Mouse (Mus musculus): ENCODE data around the gene Col1a1. TPM values are rescaled to one million over a fixed set of nuclear protein-coding genes. Genes with fewer than 3 reads are reported as not detected.
A peak's percentile ranks its signal among the peaks of the same experiment; 100 is the strongest.

The Col1a1 gene
- total and polyA plus RNA-seq, 2 experiments from 2014 or later: 322 to 334 TPM

- Histone ChIP-seq H3K4me1 (ENCODE audit: control insufficient read depth, insufficient read depth) (no peaks in the 10 kb centered on the region), H3K4me2 (ENCODE audit: low read depth, low read length) (no peak overlapping the region), H3K4me3 (ENCODE audit: low read depth, low read length) (no peak overlapping the region), H3K9ac (replicated peaks; ENCODE audit: low read depth, low read length) (no peak overlapping the region), H3K36me3 (replicated peaks; ENCODE audit: control insufficient read depth, insufficient read depth, low read length) (no peaks in the 10 kb centered on the region), H3K27ac (ENCODE audit: low read depth) (no peak overlapping the region), H3K9me3 (replicated peaks; ENCODE audit: control insufficient read depth, low read length) (no peaks in the 10 kb centered on the region), H3K27me3 (ENCODE audit: control insufficient read depth, insufficient read depth, low read length) (peaks cover 24% of the 10 kb centered on the region)
- 69% methylated on average over 15 of the region's 15 CpGs for WGBS
- TF ChIP-seq EP300 (IDR thresholded peaks at IDR 0.05; ENCODE audit: low read depth) (no peak), CTCF (IDR thresholded peaks at IDR 0.05; ENCODE audit: low read depth) (no peak)
- no peak for ATAC-seq (ENCODE audit: insufficient read depth, low read depth)
- no peak for DNase-seq (ENCODE audit: low spot score)
These were observed 7.0 kb downstream of the Col1a1 start for GRCm38 (mm10) chr11:94943054-94943453.

- WGBS: 25% methylated on average over 8 of the region's 8 CpGs
- ATAC-seq (ENCODE audit: insufficient read depth, low read depth) (no peak), DNase-seq (ENCODE audit: low spot score) (no peak)
- Histone ChIP-seq H3K27me3 (ENCODE audit: control insufficient read depth, insufficient read depth, low read length) (peaks cover 15% of the 10 kb centered on the region), H3K4me1 (ENCODE audit: control insufficient read depth, insufficient read depth) (no peaks in the 10 kb centered on the region), H3K9me3 (replicated peaks; ENCODE audit: control insufficient read depth, low read length) (no peaks in the 10 kb centered on the region), H3K9ac (replicated peaks; ENCODE audit: low read depth, low read length) (no peak overlapping the region), H3K4me2 (ENCODE audit: low read depth, low read length) (no peak overlapping the region), H3K36me3 (replicated peaks; ENCODE audit: control insufficient read depth, insufficient read depth, low read length) (no peaks in the 10 kb centered on the region), H3K4me3 (ENCODE audit: low read depth, low read length) (no peak overlapping the region), H3K27ac (ENCODE audit: low read depth) (peak overlapping the region; percentile 1; the same call in 1 of the 2 replicates)
- TF ChIP-seq EP300 (IDR thresholded peaks at IDR 0.05; ENCODE audit: low read depth): no peak
- TF ChIP-seq CTCF (IDR thresholded peaks at IDR 0.05; ENCODE audit: low read depth): 0 out of 2 replicates have a peak, but pooled peaks have one; percentile 9
These were observed 8.3 kb downstream of the Col1a1 start for GRCm38 (mm10) chr11:94944295-94944694.

- Histone ChIP-seq H3K4me1 (ENCODE audit: control insufficient read depth, insufficient read depth) (no peaks in the 10 kb centered on the region), H3K9me3 (replicated peaks; ENCODE audit: control insufficient read depth, low read length) (no peaks in the 10 kb centered on the region), H3K27ac (ENCODE audit: low read depth) (0 out of 2 replicates have a peak overlapping the region, but pooled peaks have one; percentile 40), H3K9ac (replicated peaks; ENCODE audit: low read depth, low read length) (no peak overlapping the region), H3K27me3 (ENCODE audit: control insufficient read depth, insufficient read depth, low read length) (peaks cover 9% of the 10 kb centered on the region; the same call in 1 of the 2 replicates), H3K4me3 (ENCODE audit: low read depth, low read length) (no peak overlapping the region), H3K36me3 (replicated peaks; ENCODE audit: control insufficient read depth, insufficient read depth, low read length) (no peaks in the 10 kb centered on the region), H3K4me2 (ENCODE audit: low read depth, low read length) (no peak overlapping the region)
- 79% methylated on average over 12 of the region's 12 CpGs for WGBS
- no peak for TF ChIP-seq EP300 (IDR thresholded peaks at IDR 0.05; ENCODE audit: low read depth)
- no peak for TF ChIP-seq CTCF (IDR thresholded peaks at IDR 0.05; ENCODE audit: low read depth)
- DNase-seq (ENCODE audit: low spot score) (no peak), ATAC-seq (ENCODE audit: insufficient read depth, low read depth) (no peak)
These were observed 9.2 kb downstream of the Col1a1 start for GRCm38 (mm10) chr11:94945236-94945635.

GRCm38 (mm10) chr11:94952169-94952568 is 16.1 kb downstream of the Col1a1 start:
- TF ChIP-seq EP300 (IDR thresholded peaks at IDR 0.05; ENCODE audit: low read depth): no peak
- TF ChIP-seq CTCF (IDR thresholded peaks at IDR 0.05; ENCODE audit: low read depth): no peak
- Histone ChIP-seq H3K27me3 (ENCODE audit: control insufficient read depth, insufficient read depth, low read length) (no peaks in the 10 kb centered on the region), H3K36me3 (replicated peaks; ENCODE audit: control insufficient read depth, insufficient read depth, low read length) (no peaks in the 10 kb centered on the region), H3K4me1 (ENCODE audit: control insufficient read depth, insufficient read depth) (no peaks in the 10 kb centered on the region), H3K9me3 (replicated peaks; ENCODE audit: control insufficient read depth, low read length) (no peaks in the 10 kb centered on the region), H3K4me2 (ENCODE audit: low read depth, low read length) (no peak overlapping the region), H3K4me3 (ENCODE audit: low read depth, low read length) (no peak overlapping the region), H3K27ac (ENCODE audit: low read depth) (no peak overlapping the region), H3K9ac (replicated peaks; ENCODE audit: low read depth, low read length) (no peak overlapping the region)
- DNase-seq (ENCODE audit: low spot score): no peak
- 12% methylated on average over 6 of the region's 6 CpGs for WGBS
- ATAC-seq (ENCODE audit: insufficient read depth, low read depth): no peak

GRCm38 (mm10) chr11:94955103-94955502 is 19.1 kb downstream of the Col1a1 start:
- TF ChIP-seq CTCF (IDR thresholded peaks at IDR 0.05; ENCODE audit: low read depth): no peak
- no peak for TF ChIP-seq EP300 (IDR thresholded peaks at IDR 0.05; ENCODE audit: low read depth)
- WGBS: 64% methylated on average over 9 of the region's 9 CpGs
- peaks cover 14% of the 10 kb centered on the region for H3K4me1 ChIP-seq (ENCODE audit: control insufficient read depth, insufficient read depth)
- no peaks in the 10 kb centered on the region for H3K36me3 ChIP-seq (replicated peaks; ENCODE audit: control insufficient read depth, insufficient read depth, low read length)
- no peaks in the 10 kb centered on the region for H3K9me3 ChIP-seq (replicated peaks; ENCODE audit: control insufficient read depth, low read length)
- 0 out of 2 replicates have a peak overlapping the region, but pooled peaks have one; percentile 11 for H3K4me3 ChIP-seq (ENCODE audit: low read depth, low read length)
- no peak for DNase-seq (ENCODE audit: low spot score)
- H3K9ac ChIP-seq (replicated peaks; ENCODE audit: low read depth, low read length): no peak overlapping the region
- H3K4me2 ChIP-seq (ENCODE audit: low read depth, low read length): no peak overlapping the region
- H3K27ac ChIP-seq (ENCODE audit: low read depth): peak overlapping the region; percentile 55
- ATAC-seq (ENCODE audit: insufficient read depth, low read depth): no peak
- H3K27me3 ChIP-seq (ENCODE audit: control insufficient read depth, insufficient read depth, low read length): no peaks in the 10 kb centered on the region

- H3K27me3 ChIP-seq (ENCODE audit: control insufficient read depth, insufficient read depth, low read length): no peaks in the 10 kb centered on the region
- DNase-seq (ENCODE audit: low spot score): no peak
- 78% methylated on average over 9 of the region's 9 CpGs for WGBS
- H3K9me3 ChIP-seq (replicated peaks; ENCODE audit: control insufficient read depth, low read length): no peaks in the 10 kb centered on the region
- no peak overlapping the region for H3K9ac ChIP-seq (replicated peaks; ENCODE audit: low read depth, low read length)
- no peaks in the 10 kb centered on the region for H3K36me3 ChIP-seq (replicated peaks; ENCODE audit: control insufficient read depth, insufficient read depth, low read length)
- peaks cover 14% of the 10 kb centered on the region for H3K4me1 ChIP-seq (ENCODE audit: control insufficient read depth, insufficient read depth)
- H3K27ac ChIP-seq (ENCODE audit: low read depth): peak overlapping the region; percentile 76
- no peak overlapping the region for H3K4me3 ChIP-seq (ENCODE audit: low read depth, low read length)
- peak overlapping the region; percentile 15; the same call in 1 of the 2 replicates for H3K4me2 ChIP-seq (ENCODE audit: low read depth, low read length)
- no peak; the same call in 1 of the 2 replicates for ATAC-seq (ENCODE audit: insufficient read depth, low read depth)
- TF ChIP-seq EP300 (IDR thresholded peaks at IDR 0.05; ENCODE audit: low read depth) (no peak), CTCF (IDR thresholded peaks at IDR 0.05; ENCODE audit: low read depth) (no peak)
These were observed 21.7 kb downstream of the Col1a1 start for GRCm38 (mm10) chr11:94957693-94958064.
